Mouse (Mus musculus) splenic B cell, adult 2 months (primary cell): ENCODE results near the gene Hnf1b.
A peak's percentile ranks its signal among the peaks of the same experiment; 100 is the strongest.

Experiments used
- DNase-seq: peaks from one replicate; pipeline ENCODE4 v3.0.0-alpha.2; 2011; ENCODE audit warnings: low read depth, low spot score
- H3K27me3 ChIP-seq: 2 replicates; pipeline ENCODE4 v1.6.1; 2012; ENCODE audit warnings: mild to moderate bottlenecking, low read length, moderate library complexity, mixed read lengths; ENCODE audit not compliant: control insufficient read depth, poor library complexity, insufficient read depth, severe bottlenecking
- H3K36me3 ChIP-seq: 2 replicates; pipeline ENCODE4 v1.6.1; 2012; ENCODE audit warnings: mild to moderate bottlenecking, low read length, moderate library complexity, mixed read lengths; ENCODE audit not compliant: control insufficient read depth, poor library complexity, insufficient read depth, severe bottlenecking

Hnf1b gene

DNA sequence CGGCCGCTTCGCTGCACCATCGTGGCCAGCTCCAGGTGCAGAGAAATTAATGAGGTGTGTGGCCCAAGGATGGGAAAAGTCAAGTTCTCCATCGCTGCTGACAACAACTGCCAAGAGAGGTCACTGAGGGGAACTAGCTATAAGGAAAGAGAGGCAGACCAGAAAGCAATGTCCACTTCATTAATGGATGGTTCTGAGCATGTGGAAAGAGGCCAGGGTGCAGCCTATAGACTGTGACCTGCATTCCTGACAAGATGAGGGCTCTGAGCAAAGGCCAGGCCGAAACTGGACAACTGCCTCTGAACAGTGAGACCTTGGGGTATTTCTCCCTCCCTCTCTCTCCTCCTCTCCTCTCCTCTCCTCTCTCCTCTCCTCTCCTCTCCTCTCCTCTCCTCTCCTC, 10.4 kb upstream of the Hnf1b start:
- Histone ChIP-seq H3K36me3 (no peaks in the 10 kb centered on the region), H3K27me3 (no peaks in the 10 kb centered on the region)
- DNase-seq: no peak

DNA sequence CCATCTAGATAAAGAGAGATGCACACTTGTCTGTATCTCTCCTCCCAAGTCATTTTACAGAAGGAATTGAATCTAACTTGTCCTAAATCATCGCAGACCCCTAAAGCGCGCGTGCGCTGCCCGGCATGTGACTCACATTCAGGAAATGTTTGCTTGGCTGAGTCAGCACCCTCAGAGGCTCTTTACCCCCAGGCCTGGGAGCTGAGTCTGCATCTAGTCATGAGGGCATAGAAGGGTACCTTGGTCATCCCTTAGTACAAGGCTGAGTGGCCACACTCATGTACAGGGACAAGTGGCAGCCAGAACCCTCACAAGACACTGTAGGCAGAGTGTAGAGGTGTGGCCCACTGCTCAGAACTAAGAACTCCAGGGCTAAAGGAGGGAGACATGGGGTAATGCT, 6.3 kb upstream of the Hnf1b start:
- Histone ChIP-seq H3K27me3 (no peaks in the 10 kb centered on the region), H3K36me3 (no peaks in the 10 kb centered on the region)
- no peak for DNase-seq

GRCm38 (mm10) chr11:83850586-83851272, 866 bp downstream of the Hnf1b start:
- peaks cover 7% of the 10 kb centered on the region for H3K27me3 ChIP-seq
- H3K36me3 ChIP-seq: no peaks in the 10 kb centered on the region
- peak; percentile 20 for DNase-seq

GRCm38 (mm10) chr11:83851273-83852015, 1.6 kb downstream of the Hnf1b start:
- no peaks in the 10 kb centered on the region for H3K36me3 ChIP-seq
- peaks cover 7% of the 10 kb centered on the region for H3K27me3 ChIP-seq
- peak; percentile 45 for DNase-seq

DNA sequence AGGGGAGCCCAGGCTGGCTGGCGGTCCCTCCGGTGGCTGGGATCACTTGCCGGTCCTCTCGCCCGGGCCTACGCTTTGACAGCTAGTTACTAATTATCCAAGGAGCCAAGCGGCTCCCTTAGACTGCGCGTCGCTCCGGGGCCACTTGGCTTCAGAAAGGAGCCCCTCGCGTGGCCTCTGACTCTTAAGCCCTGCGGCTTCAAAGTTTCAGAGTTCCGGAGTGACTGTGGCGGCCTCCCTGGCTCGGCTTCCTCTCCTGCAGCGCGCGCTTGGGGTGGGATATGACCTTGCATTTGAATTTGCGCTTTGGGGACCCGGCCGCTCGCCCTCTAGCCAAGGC, 2.1 kb downstream of the Hnf1b start:
- H3K36me3 ChIP-seq: no peaks in the 10 kb centered on the region
- H3K27me3 ChIP-seq: peaks cover 7% of the 10 kb centered on the region
- DNase-seq: peak; percentile 24

GRCm38 (mm10) chr11:83852501-83853211, 2.8 kb downstream of the Hnf1b start:
- no peak for DNase-seq
- Histone ChIP-seq H3K36me3 (no peaks in the 10 kb centered on the region), H3K27me3 (peaks cover 7% of the 10 kb centered on the region)

- DNase-seq: peak; percentile 26
- H3K36me3 ChIP-seq: no peaks in the 10 kb centered on the region
- peaks cover 7% of the 10 kb centered on the region for H3K27me3 ChIP-seq
Observed at GRCm38 (mm10) chr11:83853221-83853792, 3.4 kb downstream of the Hnf1b start.

- Histone ChIP-seq H3K27me3 (peaks cover 7% of the 10 kb centered on the region), H3K36me3 (no peaks in the 10 kb centered on the region)
- DNase-seq: peak; percentile 13
Observed at GRCm38 (mm10) chr11:83854091-83854490, 4.2 kb downstream of the Hnf1b start.

DNA sequence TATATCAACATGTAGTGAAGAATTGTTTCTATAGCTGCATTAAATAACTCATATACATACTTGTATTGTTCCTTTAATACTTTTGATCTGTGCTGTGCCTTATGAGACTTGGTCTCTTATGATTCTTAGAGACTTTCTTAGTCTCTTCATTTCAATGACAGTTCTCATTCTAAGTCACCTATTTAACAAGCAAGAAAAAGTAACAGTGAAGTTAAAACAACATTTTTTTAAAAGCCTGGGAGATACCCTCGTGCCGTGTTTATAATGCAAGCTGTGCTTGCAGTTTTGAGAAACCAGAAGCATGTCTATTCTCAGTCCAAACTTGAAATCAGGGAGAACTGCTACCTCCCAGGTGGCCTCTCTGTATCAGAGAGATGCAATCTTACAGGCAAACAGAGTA, 4.8 kb downstream of the Hnf1b start:
- DNase-seq: peak; percentile 5

DNA sequence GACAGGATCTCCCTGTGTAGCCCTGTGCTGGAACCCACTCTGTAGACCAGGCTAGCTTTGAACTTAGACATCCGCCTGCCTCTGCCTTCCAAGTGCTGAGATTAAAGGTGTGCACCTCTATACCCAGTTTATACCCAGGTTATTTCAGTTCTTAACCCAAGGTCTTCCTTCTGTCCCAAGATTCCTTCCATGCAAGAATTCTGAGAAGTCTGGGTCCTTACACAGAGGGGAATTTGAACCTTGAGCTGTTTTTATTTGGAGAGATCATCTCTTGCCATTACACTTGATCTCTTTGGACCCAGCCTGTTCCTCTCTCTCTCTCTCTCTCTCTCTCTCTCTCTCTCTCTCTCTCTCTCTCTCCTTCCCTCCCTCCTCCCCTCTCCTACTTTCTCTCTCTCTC, 7.4 kb downstream of the Hnf1b start:
- peaks cover 5% of the 10 kb centered on the region for H3K27me3 ChIP-seq
- no peaks in the 10 kb centered on the region for H3K36me3 ChIP-seq
- no peak for DNase-seq

More for the DNA sequence above, 4.8 kb downstream of the Hnf1b start:
- Histone ChIP-seq H3K27me3 (peaks cover 7% of the 10 kb centered on the region), H3K36me3 (no peaks in the 10 kb centered on the region)

DNA sequence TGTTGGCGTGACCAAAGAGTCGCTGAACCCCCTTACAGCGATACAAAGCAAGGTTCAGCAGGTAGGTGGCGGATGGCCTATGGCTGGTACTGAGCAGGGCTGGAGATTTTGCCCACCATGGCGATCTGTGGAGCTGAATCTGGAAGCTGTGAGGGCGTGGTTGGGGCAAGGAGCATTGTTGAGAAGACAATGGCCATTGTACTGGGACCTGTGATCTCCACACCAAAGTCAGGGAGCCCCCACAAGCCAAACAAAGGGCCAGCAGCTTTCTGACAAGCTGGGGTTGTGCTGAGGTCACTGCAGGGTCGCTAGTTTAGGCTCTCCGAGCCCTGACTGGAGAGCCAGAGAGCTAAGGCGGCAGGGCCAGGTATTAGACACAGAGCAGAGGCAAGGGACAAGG, 15.4 kb downstream of the Hnf1b start:
- Histone ChIP-seq H3K36me3 (no peaks in the 10 kb centered on the region), H3K27me3 (no peaks in the 10 kb centered on the region)
- no peak for DNase-seq

DNA sequence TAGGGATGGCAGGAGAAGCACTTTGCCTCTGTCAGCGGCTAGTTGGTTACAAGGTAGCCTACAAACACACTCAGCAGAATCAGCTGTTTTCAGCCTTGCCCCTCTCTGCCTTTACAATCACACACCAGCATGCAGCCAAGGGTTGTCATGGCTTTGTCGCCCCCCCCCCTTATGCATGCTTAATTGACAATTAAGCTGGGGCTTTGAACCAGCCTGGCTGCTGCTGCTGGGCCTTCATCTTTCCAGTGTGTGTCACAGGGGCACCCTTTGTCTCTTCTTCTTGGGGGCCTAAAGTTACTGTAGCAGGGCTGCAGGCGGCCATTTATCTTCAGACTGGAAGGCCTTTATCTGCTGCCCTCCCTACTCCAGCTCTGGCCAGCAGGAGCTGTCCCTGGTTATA, 17.7 kb downstream of the Hnf1b start:
- no peak for DNase-seq
- no peaks in the 10 kb centered on the region for H3K36me3 ChIP-seq
- H3K27me3 ChIP-seq: no peaks in the 10 kb centered on the region

DNA sequence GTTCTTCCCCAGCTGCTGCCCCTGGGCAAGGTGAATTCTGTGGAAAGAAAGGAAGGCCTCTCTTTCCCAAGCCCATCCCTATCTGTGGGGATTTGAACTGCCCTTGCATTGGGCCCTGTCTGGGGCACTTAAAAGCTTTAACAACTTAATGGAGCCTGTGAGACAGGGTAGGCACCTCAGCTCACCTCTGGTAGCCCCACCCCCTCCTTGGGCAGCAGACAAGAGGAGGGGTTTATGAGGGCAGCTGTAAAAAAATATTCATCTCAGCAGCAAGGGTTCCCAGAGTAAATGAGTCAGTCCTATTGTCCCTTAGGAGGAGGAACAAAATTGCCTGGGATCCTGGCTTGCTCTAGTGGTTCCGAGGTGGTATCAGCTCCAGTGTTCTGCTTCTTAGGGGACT, 19.3 kb downstream of the Hnf1b start:
- Histone ChIP-seq H3K36me3 (no peaks in the 10 kb centered on the region), H3K27me3 (no peaks in the 10 kb centered on the region)
- no peak for DNase-seq

DNA sequence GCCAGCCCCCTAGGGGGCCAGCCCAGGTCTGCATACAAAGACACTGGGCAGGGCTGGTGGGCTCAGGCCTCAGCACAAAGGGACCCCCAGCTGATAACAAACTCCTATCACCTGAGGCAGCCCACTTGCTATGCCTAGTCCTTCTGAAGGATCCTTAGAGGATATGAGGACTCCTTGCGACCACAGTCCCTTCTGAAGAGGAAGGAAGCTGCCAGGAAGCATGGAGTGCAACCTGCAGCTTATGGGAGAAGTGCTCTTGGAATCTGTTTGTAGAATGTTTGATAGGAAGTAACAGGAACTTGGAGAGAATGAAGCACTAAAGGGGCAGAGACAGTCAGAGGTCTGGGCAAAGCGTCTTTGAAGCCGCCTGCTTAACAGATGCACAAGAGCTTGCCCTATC, 19.8 kb downstream of the Hnf1b start:
- no peak for DNase-seq
- no peaks in the 10 kb centered on the region for H3K36me3 ChIP-seq
- H3K27me3 ChIP-seq: no peaks in the 10 kb centered on the region
